In genomic region chr19:4536606-4537005, GRCm38 (mm10) we compare ENCODE assay signal across 22 mouse cellular contexts. TPM values are rescaled to one million over a fixed set of nuclear protein-coding genes. Genes with fewer than 3 reads are reported as not detected.
DNase-seq lines count a peak whose midpoint lies in the region; ATAC-seq and TF ChIP-seq lines count a peak whose summit lies in the region.
"Had no signal": no experiment of that assay in that cellular context is flagged by ENCODE, and none has a peak within 500 bp of the region (broad histone marks: within the 10 kb centered on the region; RNA-seq: fewer than 3 reads in every experiment).

No protein-coding gene starts in this region.

- no peaks in the 10 kb centered on the region; the same call in 1 of the 2 replicates for H3K36me3 ChIP-seq in liver, embryonic 15.5 days (replicated peaks)
- H3K36me3 ChIP-seq in liver, embryonic 12.5 days = peaks cover 8% of the 10 kb centered on the region
- no peaks in the 10 kb centered on the region for H3K36me3 ChIP-seq in stomach, postnatal 0 days (ENCODE audit: control insufficient read depth, insufficient read depth, low read length)
- H3K36me3 ChIP-seq: hindbrain, embryonic 13.5 days; neural tube, embryonic 15.5 days; stomach, embryonic 15.5 days had no signal

- WGBS in liver, embryonic 15.5 days (ENCODE audit: insufficient replicate concordance) = 60% methylated on average over 3 of the region's 3 CpGs
- WGBS in liver, embryonic 12.5 days (ENCODE audit: insufficient replicate concordance) = 53% methylated on average over 3 of the region's 3 CpGs
- WGBS in stomach, postnatal 0 days = 47% methylated on average over 3 of the region's 3 CpGs

- H3K4me2 ChIP-seq in liver, embryonic 15.5 days = no peak overlapping the region
- H3K4me2 ChIP-seq in liver, embryonic 12.5 days = no peak overlapping the region
- no peak overlapping the region for H3K4me2 ChIP-seq in stomach, postnatal 0 days (replicated peaks; ENCODE audit: low read depth)
- H3K4me2 ChIP-seq: forebrain, embryonic 13.5 days; hindbrain, embryonic 13.5 days; lung, embryonic 14.5 days; neural tube, embryonic 15.5 days; stomach, embryonic 15.5 days had no signal

- no peak overlapping the region for H3K9ac ChIP-seq in liver, embryonic 15.5 days
- H3K9ac ChIP-seq in liver, embryonic 12.5 days = no peak overlapping the region
- no peak overlapping the region for H3K9ac ChIP-seq in stomach, postnatal 0 days (ENCODE audit: low read length)
- H3K9ac ChIP-seq: forebrain, embryonic 13.5 days; hindbrain, embryonic 13.5 days; lung, embryonic 14.5 days; neural tube, embryonic 15.5 days; stomach, embryonic 15.5 days had no signal

- H3K4me1 ChIP-seq in liver, embryonic 15.5 days (replicated peaks) = peaks cover 3% of the 10 kb centered on the region; the same call in 1 of the 2 replicates
- no peaks in the 10 kb centered on the region for H3K4me1 ChIP-seq in liver, embryonic 12.5 days
- H3K4me1 ChIP-seq in stomach, postnatal 0 days (replicated peaks; ENCODE audit: control insufficient read depth, insufficient read depth) = no peaks in the 10 kb centered on the region
- H3K4me1 ChIP-seq: forebrain, embryonic 13.5 days; hindbrain, embryonic 13.5 days; neural tube, embryonic 15.5 days; stomach, embryonic 15.5 days had no signal

- TF ChIP-seq CTCF in stomach, postnatal 0 days (IDR thresholded peaks at IDR 0.05; ENCODE audit: low read depth) = no peak

- no peaks in the 10 kb centered on the region for H3K9me3 ChIP-seq in liver, embryonic 15.5 days (replicated peaks)
- H3K9me3 ChIP-seq in liver, embryonic 12.5 days (replicated peaks) = no peaks in the 10 kb centered on the region
- H3K9me3 ChIP-seq in stomach, postnatal 0 days (ENCODE audit: control insufficient read depth, low read length) = no peaks in the 10 kb centered on the region
- H3K9me3 ChIP-seq: forebrain, embryonic 13.5 days; hindbrain, embryonic 13.5 days; neural tube, embryonic 15.5 days; stomach, embryonic 15.5 days had no signal

- no peak overlapping the region for H3K4me3 ChIP-seq in liver, embryonic 15.5 days (replicated peaks)
- no peak overlapping the region for H3K4me3 ChIP-seq in liver, embryonic 12.5 days
- no peak overlapping the region for H3K4me3 ChIP-seq in stomach, postnatal 0 days (ENCODE audit: low read depth, low read length)
- H3K4me3 ChIP-seq: forebrain, embryonic 13.5 days; heart, adult 2 months; hindbrain, embryonic 13.5 days; neural tube, embryonic 15.5 days; stomach, embryonic 15.5 days had no signal

- DNase-seq in adrenal gland, postnatal 10 days = peak; percentile 86
- DNase-seq in lung, adult 18-20 months = peak; percentile 75 to 81
- DNase-seq in stomach, postnatal 0 days (ENCODE audit: low spot score) = peak; percentile 47
- DNase-seq in cerebellum, postnatal 14 days = no peak
- DNase-seq: cerebellum, adult 11-12 months; heart, adult 2 months; left cerebral cortex, postnatal 4 days; lung, embryonic 14.5 days; thymus, postnatal 14 days had no signal

- no peak for TF ChIP-seq EP300 in stomach, postnatal 0 days (optimal IDR thresholded peaks at IDR 0.05)

- no peaks in the 10 kb centered on the region for H3K27me3 ChIP-seq in liver, embryonic 15.5 days
- H3K27me3 ChIP-seq in liver, embryonic 12.5 days (replicated peaks) = 0 out of 2 replicates have a peak, but pooled peaks cover 5% of the 10 kb centered on the region
- no peaks in the 10 kb centered on the region for H3K27me3 ChIP-seq in stomach, postnatal 0 days (ENCODE audit: control insufficient read depth, insufficient read depth, low read length)
- H3K27me3 ChIP-seq: forebrain, embryonic 13.5 days; hindbrain, embryonic 13.5 days; neural tube, embryonic 15.5 days; stomach, embryonic 15.5 days had no signal

- peak; percentile 47; the same call in 1 of the 2 replicates for ATAC-seq in liver, embryonic 15.5 days (ENCODE audit: insufficient read depth)
- no peak for ATAC-seq in liver, embryonic 12.5 days
- peak; percentile 87 for ATAC-seq in stomach, postnatal 0 days (ENCODE audit: low FRiP score, low TSS enrichment)
- ATAC-seq in granulocyte monocyte progenitor cell, adult 5-6 weeks (replicated peaks; ENCODE audit: poor library complexity, severe bottlenecking) = no peak
- ATAC-seq: forebrain, embryonic 13.5 days; intestine, embryonic 16.5 days had no signal

- H3K27ac ChIP-seq in liver, embryonic 15.5 days (replicated peaks) = no peak overlapping the region
- no peak overlapping the region for H3K27ac ChIP-seq in liver, embryonic 12.5 days
- H3K27ac ChIP-seq in stomach, postnatal 0 days (replicated peaks) = no peak overlapping the region
- H3K27ac ChIP-seq: forebrain, embryonic 13.5 days; heart, adult 2 months; hindbrain, embryonic 13.5 days; neural tube, embryonic 15.5 days; stomach, embryonic 15.5 days had no signal

RNA-seq across cellular contexts. Expression of gene Pcx, which starts 26.3 kb away (rescaled TPM):
- 56.3 and 79.3 TPM in 2 replicates for polyA plus RNA-seq in liver, embryonic 15.5 days (2015; fragmentation: Nextera tagmentation; extraction: Ambion mirVana)
- 34.3 and 34.8 TPM in 2 replicates for polyA plus RNA-seq in liver, embryonic 12.5 days (2016; fragmentation: Nextera tagmentation; extraction: Ambion mirVana)
- 100 to 1,000 TPM; 330 to 427 TPM for total RNA-seq in adrenal gland, postnatal 10 days (2021)
- polyA plus RNA-seq in stomach, postnatal 0 days (2015; fragmentation: Nextera tagmentation; extraction: Ambion mirVana) = 28.9 and 33.9 TPM in 2 replicates
- total RNA-seq in granulocyte monocyte progenitor cell, adult 5-6 weeks (2014; fragmentation: Nextera tagmentation) = 0.95 and 4.0 TPM in 2 replicates
- total RNA-seq in granulocyte monocyte progenitor cell, adult 5-6 weeks (2017) = 0.82 and 6.1 TPM in 2 replicates

RNA-seq across cellular contexts. Expression of gene 2010003K11Rik, which starts 38.2 kb away (rescaled TPM):
- 0.09 TPM in 1 of 2 replicates, not detected in the other for polyA plus RNA-seq in liver, embryonic 15.5 days (2015; fragmentation: Nextera tagmentation; extraction: Ambion mirVana)
- polyA plus RNA-seq in liver, embryonic 12.5 days (2016; fragmentation: Nextera tagmentation; extraction: Ambion mirVana) = not detected in 2 replicates
- 10 to 100 TPM in 1 of 2 experiments, 1 to 10 TPM in 1; 9.4 to 16.1 TPM for total RNA-seq in adrenal gland, postnatal 10 days (2021)
- 0.74 and 1.5 TPM in 2 replicates for polyA plus RNA-seq in stomach, postnatal 0 days (2015; fragmentation: Nextera tagmentation; extraction: Ambion mirVana)
- total RNA-seq in granulocyte monocyte progenitor cell, adult 5-6 weeks (2014; fragmentation: Nextera tagmentation) = not detected in 2 replicates
- total RNA-seq in granulocyte monocyte progenitor cell, adult 5-6 weeks (2017) = not detected in 2 replicates
- total RNA-seq: heart, adult 2 months; layer of hippocampus, postnatal 25 days; left cerebral cortex, postnatal 4 days had no signal
- polyA plus RNA-seq: C2C12; cortical plate, adult 2 months; embryonic facial prominence, embryonic 14.5 days; forebrain, embryonic 13.5 days; heart, postnatal 0 days; hindbrain, embryonic 13.5 days; lung, embryonic 14.5 days had no signal

RNA-seq across cellular contexts. Expression of gene Syt12, which starts 59.4 kb away (rescaled TPM):
- polyA plus RNA-seq in liver, embryonic 15.5 days (2015; fragmentation: Nextera tagmentation; extraction: Ambion mirVana) = 0.12 and 0.33 TPM in 2 replicates
- 0.35 and 0.42 TPM in 2 replicates for polyA plus RNA-seq in liver, embryonic 12.5 days (2016; fragmentation: Nextera tagmentation; extraction: Ambion mirVana)
- 10 to 100 TPM; 18.8 to 22.7 TPM for total RNA-seq in adrenal gland, postnatal 10 days (2021)
- 1.9 and 2.5 TPM in 2 replicates for polyA plus RNA-seq in stomach, postnatal 0 days (2015; fragmentation: Nextera tagmentation; extraction: Ambion mirVana)
- not detected in 2 replicates for total RNA-seq in granulocyte monocyte progenitor cell, adult 5-6 weeks (2014; fragmentation: Nextera tagmentation)
- total RNA-seq in granulocyte monocyte progenitor cell, adult 5-6 weeks (2017) = not detected in 2 replicates

Comparison
In these comparisons a context has a peak if more than half of its experiments do, and no peak if none do; other contexts are left out.
1. ATAC-seq: peak in liver, embryonic 15.5 days (single experiment) and stomach, postnatal 0 days (single experiment); none in liver, embryonic 12.5 days (single experiment) and granulocyte monocyte progenitor cell, adult 5-6 weeks (single experiment).
2. DNase-seq: peak in adrenal gland, postnatal 10 days (single experiment), lung, adult 18-20 months (2 of 2) and stomach, postnatal 0 days (single experiment); none in cerebellum, postnatal 14 days (0 of 2).